Mouse (Mus musculus): ENCODE results near the gene Tradd. TPM values are rescaled to one million over a fixed set of nuclear protein-coding genes. Genes with fewer than 3 reads are reported as not detected.

Gene Tradd
- polyA plus RNA-seq, 1 experiment from 2014 or later: 12.1 TPM

DNA sequence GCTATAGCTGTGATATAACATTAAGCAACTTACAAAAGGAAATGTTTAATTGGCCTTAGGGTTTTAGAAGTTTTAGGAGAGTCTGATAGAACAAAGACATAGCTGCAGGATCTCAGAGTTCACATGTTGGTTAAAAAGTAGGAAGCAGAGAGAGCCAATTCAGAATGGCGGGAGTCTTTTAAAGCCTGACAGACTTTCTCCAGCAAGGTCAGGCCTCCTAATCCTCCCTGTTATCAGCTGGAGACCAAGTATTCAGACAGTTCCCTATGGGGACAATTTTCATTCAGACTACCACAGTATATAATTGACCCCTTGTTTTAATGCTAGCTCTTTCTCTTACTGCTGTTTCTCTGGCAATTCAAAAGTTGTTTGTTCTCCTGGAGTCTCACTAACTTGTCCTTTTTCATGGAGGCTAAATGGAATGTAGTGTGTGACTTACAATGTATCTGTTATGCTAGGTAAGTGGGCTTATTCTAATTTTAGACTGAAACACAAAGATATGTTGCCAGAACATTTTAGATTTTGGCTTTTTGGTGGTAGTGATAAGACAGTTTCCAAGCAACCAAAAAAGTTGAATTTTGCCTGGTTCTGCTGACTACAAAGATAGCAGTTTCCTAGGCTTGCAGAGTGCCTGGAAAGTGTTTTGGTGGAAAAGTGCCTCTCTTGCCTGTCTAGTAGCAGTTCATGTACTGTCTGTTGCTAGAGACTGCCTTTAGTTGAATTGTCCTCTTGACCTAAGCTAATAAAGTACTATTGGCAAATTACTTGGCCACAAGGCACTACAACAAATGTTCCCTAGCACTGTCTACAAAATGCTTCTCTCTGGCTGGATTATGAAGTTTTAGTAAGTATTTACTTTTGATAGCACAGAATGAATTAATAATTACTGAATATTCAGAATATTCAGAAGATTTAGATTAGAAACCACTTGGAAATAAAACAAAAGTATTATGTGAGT, 55.0 kb downstream of the Tradd start:
- no peak overlapping the region for H3K4me3 ChIP-seq
- H3K9me3 ChIP-seq (replicated peaks): no peaks in the 10 kb centered on the region
- H3K27me3 ChIP-seq (ENCODE audit: low read depth, poor library complexity, severe bottlenecking): no peaks in the 10 kb centered on the region
- 80% methylated on average over 1 of the region's 1 CpGs for WGBS
- no peak for DNase-seq (ENCODE audit: low spot score)
- no peaks in the 10 kb centered on the region for H3K4me1 ChIP-seq
- H3K36me3 ChIP-seq: peaks cover 73% of the 10 kb centered on the region
- H3K27ac ChIP-seq: no peak overlapping the region

MicroRNAs within 50 kb of the gene (microRNA counts, 519-probe panel; counts per million panel counts)
- 684 counts per million, percentile 72 among the panel's probes with 10 or more counts for microRNA mmu-miR-328

Small RNAs within 50 kb of the gene (microRNA-seq; reads per million reads assigned to microRNA genes)
- gene Gm27320 (not detected), gene Mir328 (111 reads per million, percentile 49 among the genes with 10 or more reads in this experiment)

Other genes with a start within 250 kb of the Tradd start
- gene Ces3a, start 216.0 kb downstream of the Tradd start, polyA plus RNA-seq (2016; fragmentation: Nextera tagmentation; extraction: Ambion mirVana): not detected in 2 replicates
- gene Ces3b, start 180.9 kb downstream of the Tradd start, polyA plus RNA-seq (2016; fragmentation: Nextera tagmentation; extraction: Ambion mirVana): not detected in 2 replicates
- not detected in 2 replicates for gene Ces4a, start 132.8 kb downstream of the Tradd start, polyA plus RNA-seq (2016; fragmentation: Nextera tagmentation; extraction: Ambion mirVana)
- 64.9 and 84.6 TPM in 2 replicates for gene Cbfb, start 93.9 kb downstream of the Tradd start, polyA plus RNA-seq (2016; fragmentation: Nextera tagmentation; extraction: Ambion mirVana)
- 25.4 and 26.6 TPM in 2 replicates for gene D230025D16Rik, start 39.5 kb downstream of the Tradd start, polyA plus RNA-seq (2016; fragmentation: Nextera tagmentation; extraction: Ambion mirVana)
- gene B3gnt9, start 9.5 kb downstream of the Tradd start, polyA plus RNA-seq (2016; fragmentation: Nextera tagmentation; extraction: Ambion mirVana): 1.4 and 1.7 TPM in 2 replicates
- gene Fbxl8, start within 50 bp of the Tradd start, polyA plus RNA-seq (2016; fragmentation: Nextera tagmentation; extraction: Ambion mirVana): 0.81 and 1.1 TPM in 2 replicates
- 0.10 TPM in 1 of 2 replicates, not detected in the other for gene Hsf4, start 5.2 kb upstream of the Tradd start, polyA plus RNA-seq (2016; fragmentation: Nextera tagmentation; extraction: Ambion mirVana)
- gene Nol3, start 11.5 kb upstream of the Tradd start, polyA plus RNA-seq (2016; fragmentation: Nextera tagmentation; extraction: Ambion mirVana): 0.40 and 0.45 TPM in 2 replicates
- 13.9 and 19.2 TPM in 2 replicates for gene 4931428F04Rik, start 25.3 kb upstream of the Tradd start, polyA plus RNA-seq (2016; fragmentation: Nextera tagmentation; extraction: Ambion mirVana)
- 11.5 and 15.1 TPM in 2 replicates for gene Exoc3l, start 31.5 kb upstream of the Tradd start, polyA plus RNA-seq (2016; fragmentation: Nextera tagmentation; extraction: Ambion mirVana)
- 144 and 160 TPM in 2 replicates for gene E2f4, start 33.1 kb upstream of the Tradd start, polyA plus RNA-seq (2016; fragmentation: Nextera tagmentation; extraction: Ambion mirVana)
- gene Elmo3, start 41.0 kb upstream of the Tradd start, polyA plus RNA-seq (2016; fragmentation: Nextera tagmentation; extraction: Ambion mirVana): 1.9 and 2.7 TPM in 2 replicates
- 1.4 TPM in 2 replicates for gene Lrrc29, start 61.7 kb upstream of the Tradd start, polyA plus RNA-seq (2016; fragmentation: Nextera tagmentation; extraction: Ambion mirVana)
- gene Tmem208, start 61.7 kb upstream of the Tradd start, polyA plus RNA-seq (2016; fragmentation: Nextera tagmentation; extraction: Ambion mirVana): 102 and 105 TPM in 2 replicates
- 2.2 TPM in 2 replicates for gene Fhod1, start 83.3 kb upstream of the Tradd start, polyA plus RNA-seq (2016; fragmentation: Nextera tagmentation; extraction: Ambion mirVana)
- 4.5 and 6.3 TPM in 2 replicates for gene Slc9a5, start 84.2 kb upstream of the Tradd start, polyA plus RNA-seq (2016; fragmentation: Nextera tagmentation; extraction: Ambion mirVana)
- 0.28 and 0.74 TPM in 2 replicates for gene Plekhg4, start 108.7 kb upstream of the Tradd start, polyA plus RNA-seq (2016; fragmentation: Nextera tagmentation; extraction: Ambion mirVana)
- gene Kctd19, start 148.9 kb upstream of the Tradd start, polyA plus RNA-seq (2016; fragmentation: Nextera tagmentation; extraction: Ambion mirVana): not detected in 2 replicates
- not detected in 2 replicates for gene Lrrc36, start 149.0 kb upstream of the Tradd start, polyA plus RNA-seq (2016; fragmentation: Nextera tagmentation; extraction: Ambion mirVana)
- 8.4 and 13.5 TPM in 2 replicates for gene Tppp3, start 206.9 kb upstream of the Tradd start, polyA plus RNA-seq (2016; fragmentation: Nextera tagmentation; extraction: Ambion mirVana)
- 18.9 and 25.3 TPM in 2 replicates for gene Zdhhc1, start 232.3 kb upstream of the Tradd start, polyA plus RNA-seq (2016; fragmentation: Nextera tagmentation; extraction: Ambion mirVana)